In genomic region chr1:181229046-181229445, GRCm38 (mm10) we compare ENCODE assay signal across 25 mouse cellular contexts. TPM values are rescaled to one million over a fixed set of nuclear protein-coding genes. Genes with fewer than 3 reads are reported as not detected.
DNase-seq lines count a peak whose midpoint lies in the region; ATAC-seq and TF ChIP-seq lines count a peak whose summit lies in the region.
"Had no signal": no experiment of that assay in that cellular context is flagged by ENCODE, and none has a peak within 500 bp of the region (broad histone marks: within the 10 kb centered on the region; RNA-seq: fewer than 3 reads in every experiment).

No protein-coding gene starts in this region.

- no peak overlapping the region for H3K4me2 ChIP-seq in lung, postnatal 0 days (replicated peaks; ENCODE audit: low read depth, low read length)
- H3K4me2 ChIP-seq: forebrain, embryonic 13.5 days; heart, embryonic 13.5 days; hindbrain, embryonic 14.5 days; limb, embryonic 13.5 days; midbrain, embryonic 15.5 days had no signal

- no peak for ATAC-seq in lung, postnatal 0 days
- ATAC-seq: forebrain, embryonic 13.5 days; inflammation-experienced regulatory T-cells, adult 6 months; midbrain, embryonic 15.5 days had no signal

- no peak for TF ChIP-seq CTCF in thymus, adult 2 months (IDR thresholded peaks at IDR 0.05; ENCODE audit: borderline replicate concordance, control insufficient read depth, extremely low read depth, insufficient read depth, low read length, poor library complexity)
- TF ChIP-seq CTCF in bone marrow macrophage, adult 2 months (IDR thresholded peaks at IDR 0.05; ENCODE audit: low read depth, low read length): no peak
- no peak for TF ChIP-seq CTCF in lung, postnatal 0 days (IDR thresholded peaks at IDR 0.05)

- TF ChIP-seq POLR2A in thymus, adult 2 months (IDR thresholded peaks at IDR 0.05; ENCODE audit: control insufficient read depth, extremely low read depth, insufficient read depth, low read length, poor library complexity): no peak
- TF ChIP-seq POLR2A in bone marrow macrophage, adult 2 months (IDR thresholded peaks at IDR 0.05; ENCODE audit: borderline replicate concordance, low read depth, low read length): no peak

- no peaks in the 10 kb centered on the region for H3K9me3 ChIP-seq in lung, postnatal 0 days (ENCODE audit: low read length)
- H3K9me3 ChIP-seq: forebrain, embryonic 13.5 days; heart, embryonic 13.5 days; limb, embryonic 13.5 days; midbrain, embryonic 15.5 days had no signal

- H3K27ac ChIP-seq in thymus, adult 2 months (ENCODE audit: control insufficient read depth, insufficient read depth, low read length): peak overlapping the region; percentile 56
- peak overlapping the region; percentile 95 for H3K27ac ChIP-seq in bone marrow macrophage, adult 2 months (ENCODE audit: insufficient read depth, low read depth, low read length)
- peak overlapping the region; percentile 81 for H3K27ac ChIP-seq in macrophage
- H3K27ac ChIP-seq in lung, postnatal 0 days (ENCODE audit: low read length): no peak overlapping the region
- H3K27ac ChIP-seq: forebrain, embryonic 13.5 days; heart, embryonic 13.5 days; hindbrain, embryonic 14.5 days; limb, embryonic 13.5 days; midbrain, embryonic 15.5 days had no signal

- H3K27me3 ChIP-seq in thymus, adult 2 months (ENCODE audit: control insufficient read depth, insufficient read depth, low read length): no peaks in the 10 kb centered on the region
- H3K27me3 ChIP-seq in lung, postnatal 0 days (replicated peaks; ENCODE audit: insufficient read depth, low read length): no peaks in the 10 kb centered on the region
- H3K27me3 ChIP-seq: forebrain, embryonic 13.5 days; heart, embryonic 13.5 days; limb, embryonic 13.5 days; midbrain, embryonic 15.5 days had no signal

- no peak overlapping the region for H3K9ac ChIP-seq in lung, postnatal 0 days (replicated peaks; ENCODE audit: low read depth)
- H3K9ac ChIP-seq: forebrain, embryonic 13.5 days; heart, embryonic 13.5 days; hindbrain, embryonic 14.5 days; limb, embryonic 13.5 days; midbrain, embryonic 15.5 days had no signal

- no peaks in the 10 kb centered on the region for H3K36me3 ChIP-seq in thymus, adult 2 months (ENCODE audit: control insufficient read depth, insufficient read depth, low read length)
- H3K36me3 ChIP-seq in macrophage (ENCODE audit: inconsistent target): no peaks in the 10 kb centered on the region
- H3K36me3 ChIP-seq in lung, postnatal 0 days (ENCODE audit: insufficient read depth, low read length): no peaks in the 10 kb centered on the region
- H3K36me3 ChIP-seq: heart, embryonic 13.5 days; limb, embryonic 13.5 days; midbrain, embryonic 15.5 days had no signal

- 66% methylated on average over 5 of the region's 5 CpGs for WGBS in thymus, adult 2 months
- WGBS in macrophage (ENCODE audit: missing documents): 91% methylated on average over 5 of the region's 5 CpGs
- 78% methylated on average over 5 of the region's 5 CpGs for WGBS in lung, postnatal 0 days

- TF ChIP-seq EP300 in lung, postnatal 0 days (IDR thresholded peaks at IDR 0.05): no peak

- DNase-seq in thymus, adult 2 months: no peak
- DNase-seq in thymus, postnatal 0 days (ENCODE audit: low spot score): no peak
- DNase-seq in CD4-positive, CD25-positive, alpha-beta regulatory T cell, adult 2 months (ENCODE audit: low read depth, low spot score): peak; percentile 73
- no peak for DNase-seq in lung, postnatal 0 days (ENCODE audit: low spot score)
- DNase-seq in kidney, adult 8-10 months: no peak
- DNase-seq in cerebellum, adult 11-12 months: no peak
- DNase-seq: adrenal gland, postnatal 25 days; cerebellum, adult 2 months; cerebellum, postnatal 25 days; gastrocnemius, postnatal 36 days; heart, postnatal 10 days; kidney, adult 18-20 months; kidney, postnatal 4 days; lung, adult 18-20 months; lung, postnatal 10 days; right cerebral cortex, adult 18-20 months; spleen, adult 18-20 months had no signal

- no peak overlapping the region for H3K4me3 ChIP-seq in thymus, adult 2 months (ENCODE audit: control insufficient read depth, insufficient read depth, low read length)
- H3K4me3 ChIP-seq in bone marrow macrophage, adult 2 months (ENCODE audit: insufficient read depth, low read length): no peak overlapping the region
- no peak overlapping the region for H3K4me3 ChIP-seq in macrophage (ENCODE audit: inconsistent target)
- no peak overlapping the region for H3K4me3 ChIP-seq in lung, postnatal 0 days (ENCODE audit: low read depth, low read length)
- H3K4me3 ChIP-seq: forebrain, embryonic 13.5 days; heart, embryonic 13.5 days; limb, embryonic 13.5 days; midbrain, embryonic 15.5 days had no signal

- peaks cover 9% of the 10 kb centered on the region; the same call in 1 of the 2 replicates for H3K79me2 ChIP-seq in macrophage (ENCODE audit: inconsistent target)

- peaks cover 55% of the 10 kb centered on the region for H3K4me1 ChIP-seq in thymus, adult 2 months (replicated peaks; ENCODE audit: control insufficient read depth, insufficient read depth, low read length)
- peaks cover 71% of the 10 kb centered on the region for H3K4me1 ChIP-seq in bone marrow macrophage, adult 2 months (ENCODE audit: control insufficient read depth, insufficient read depth, low read length)
- peaks cover 4% of the 10 kb centered on the region; the same call in 1 of the 2 replicates for H3K4me1 ChIP-seq in lung, postnatal 0 days (ENCODE audit: insufficient read depth, low read depth, low read length)
- H3K4me1 ChIP-seq: forebrain, embryonic 13.5 days had no signal

RNA-seq across cellular contexts. Expression of gene Wdr26, which starts 17.2 kb away (rescaled TPM):
- polyA plus RNA-seq in thymus, adult 2 months (2012; rRNA removed): 62.4 and 74.9 TPM in 2 replicates
- 47.9 and 56.5 TPM in 2 replicates for polyA plus RNA-seq in thymus, postnatal 0 days (2015; fragmentation: Nextera tagmentation; extraction: Ambion mirVana)
- polyA plus RNA-seq in bone marrow macrophage, adult 2 months (2012; ENCODE audit: insufficient read depth, insufficient read length, missing spikeins): 226 and 227 TPM in 2 replicates
- total RNA-seq in macrophage (2018; cell fraction: chromatin; rRNA removed): 100 to 1,000 TPM; 306 to 843 (median 604) TPM
- 100 to 1,000 TPM; 117 to 200 (median 160) TPM for total RNA-seq in macrophage (2018; cell fraction: cytosol; rRNA removed)
- total RNA-seq in macrophage (2018; cell fraction: nucleus; rRNA removed): 100 to 1,000 TPM; 284 to 524 (median 451) TPM
- 115 to 137 TPM (median 119 TPM) in 3 replicates for polyA plus RNA-seq in macrophage (2018)
- 49.1 and 50.9 TPM in 2 replicates for polyA plus RNA-seq in lung, postnatal 0 days (2015; fragmentation: Nextera tagmentation; extraction: Ambion mirVana)
